Mouse (Mus musculus) E14TG2a.4 (cell line): Measurements from ENCODE around the gene Hist3h2a.

Experiments used
- CTCF ChIP-seq: conservative IDR thresholded peaks from 2 replicates; pipeline ENCODE4 v1.5.1; 2014; ENCODE audit warnings: low read length
- POU5F1 ChIP-seq: IDR thresholded peaks from 2 replicates; pipeline ENCODE4 v1.6.1; 2014; ENCODE audit warnings: low read length, borderline replicate concordance

DNA sequence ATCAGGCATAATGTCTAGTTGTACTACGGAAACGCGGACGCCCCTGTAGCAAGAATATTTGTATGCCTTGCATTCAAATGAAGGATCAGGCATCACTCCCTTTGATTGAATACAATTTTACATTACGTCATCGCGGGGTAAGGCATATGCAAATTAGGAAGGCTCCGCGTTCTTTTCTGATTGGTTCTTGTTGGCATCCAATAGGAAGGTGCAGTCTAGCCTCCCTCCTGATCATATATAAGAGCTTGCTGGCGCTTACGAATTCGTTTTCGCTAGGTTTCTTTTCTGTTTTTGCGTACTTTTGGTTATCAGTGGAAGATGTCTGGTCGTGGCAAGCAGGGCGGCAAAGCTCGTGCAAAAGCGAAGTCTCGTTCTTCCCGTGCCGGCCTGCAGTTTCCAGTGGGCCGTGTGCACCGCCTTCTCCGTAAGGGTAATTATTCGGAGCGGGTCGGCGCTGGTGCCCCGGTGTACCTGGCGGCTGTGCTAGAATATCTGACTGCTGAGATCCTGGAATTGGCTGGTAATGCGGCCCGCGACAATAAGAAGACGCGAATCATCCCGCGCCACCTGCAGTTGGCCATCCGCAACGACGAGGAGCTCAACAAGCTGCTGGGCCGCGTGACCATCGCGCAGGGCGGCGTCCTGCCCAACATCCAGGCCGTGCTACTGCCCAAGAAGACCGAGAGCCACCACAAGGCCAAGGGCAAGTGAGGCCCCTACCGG, at the start of gene Hist3h2a, which contains the start of gene Trim17:
- TF ChIP-seq CTCF (no peak), POU5F1 (no peak)
